Mouse (Mus musculus) urinary bladder, postnatal 14 days (tissue): ENCODE measurements around the gene Gm4201.
"Not testable (repeated sequence)": the region's sequence is repeated elsewhere in the genome, so short reads cannot be mapped to it uniquely, and the experiment has no call there.

ENCODE experiments used
- DNase-seq: peaks from one replicate; pipeline ENCODE4 v3.0.0; 2021; ENCODE audit warnings: low spot score

Gm4201 gene

GRCm38 (mm10) chr7:22565243-22565642 lies at the start of gene Gm4201:
Gene Gm4201 (minus strand): TSS chr7:22565343.
- not testable (repeated sequence) for DNase-seq

- DNase-seq = not testable (repeated sequence)
These were observed 22.9 kb upstream of the Gm4201 start, which contains the start of gene Gm4565 for GRCm38 (mm10) chr7:22588027-22588426. Gene Gm4565 (minus strand): TSS chr7:22588127.

- DNase-seq = not testable (repeated sequence)
These were observed 30.4 kb downstream of the Gm4201 start, which contains the start of gene Gm8677 for GRCm38 (mm10) chr7:22534787-22535186. Gene Gm8677 (minus strand): TSS chr7:22534887.

GRCm38 (mm10) chr7:22522667-22523066 lies 42.5 kb downstream of the Gm4201 start, which contains the start of gene Vmn1r152:
Gene Vmn1r152 (plus strand): TSS chr7:22522967.
- not testable (repeated sequence) for DNase-seq
